Mouse (Mus musculus) liver, embryonic 14.5 days (tissue): ENCODE data around the gene Mrps5.

Experiments used
- CTCF ChIP-seq: IDR thresholded peaks from 2 replicates; pipeline ENCODE4 v1.5.1; 2016; ENCODE audit warnings: antibody characterized with exemption, low read depth, control low read depth
- EP300 ChIP-seq: IDR thresholded peaks from 2 replicates; pipeline ENCODE4 v1.6.1; 2016; ENCODE audit warnings: antibody characterized with exemption, low read depth

GRCm38 (mm10) chr2:127608986-127609385 is 22.0 kb downstream of the Mrps5 start:
- no peak for TF ChIP-seq CTCF
- no peak for TF ChIP-seq EP300
